Mouse (Mus musculus) heart, embryonic 14.5 days (tissue): ENCODE measurements around the gene Map3k7. TPM values are rescaled to one million over a fixed set of nuclear protein-coding genes. Genes with fewer than 3 reads are reported as not detected.

Experiments used
- ATAC-seq: fragments of 200-750 bp; cut with Nextera tagmentation; 2 replicates; pipeline ENCODE4 v1.8.0; 2017; ENCODE audit warnings: low read depth, moderate TSS enrichment; ENCODE audit not compliant: insufficient number of reproducible peaks, insufficient read depth, low FRiP score
- H3K27ac ChIP-seq, 2 experiments: fragments of 200-500 bp in 1 of 2; fragments of 300-500 bp in 1 of 2; sonication (generic) in 1 of 2; replicated peaks in 1 of 2; 2 replicates each; pipeline ENCODE4 v1.5.1; 2012 to 2014; ENCODE audit warnings: low read depth in 2 of 2, low read length in 2 of 2, control low read depth in 1 of 2, mild to moderate bottlenecking in 1 of 2, mixed read lengths in 1 of 2; ENCODE audit not compliant: control insufficient read depth in 1 of 2, insufficient read depth in 1 of 2
- H3K27me3 ChIP-seq: fragments of 300-500 bp; sonication (generic); 2 replicates; pipeline ENCODE4 v1.6.1; 2014; ENCODE audit warnings: mild to moderate bottlenecking, low read length, control low read depth; ENCODE audit not compliant: control insufficient read depth, insufficient read depth
- H3K36me3 ChIP-seq: fragments of 300-500 bp; sonication (generic); 2 replicates; pipeline ENCODE4 v1.6.1; 2014; ENCODE audit warnings: mild to moderate bottlenecking, control low read depth, low read length, mixed read lengths; ENCODE audit not compliant: control insufficient read depth, insufficient read depth
- H3K4me1 ChIP-seq, 2 experiments: fragments of 200-500 bp in 1 of 2; fragments of 300-500 bp in 1 of 2; sonication (generic) in 1 of 2; 2 replicates each; pipeline ENCODE4 v1.6.1; 2012 to 2014; ENCODE audit warnings: low read length in 2 of 2, control low read depth in 1 of 2, mixed read lengths in 1 of 2; ENCODE audit not compliant: control insufficient read depth in 2 of 2, insufficient read depth in 2 of 2
- H3K4me2 ChIP-seq: fragments of 300-500 bp; sonication (generic); 2 replicates; pipeline ENCODE4 v1.6.1; 2014; ENCODE audit warnings: mild to moderate bottlenecking, low read length
- H3K4me3 ChIP-seq, 2 experiments: fragments of 200-500 bp in 1 of 2; fragments of 300-500 bp in 1 of 2; sonication (generic) in 1 of 2; 2 replicates each; pipeline ENCODE4 v1.5.1; 2012 to 2014; ENCODE audit warnings: low read length in 2 of 2, mild to moderate bottlenecking in 2 of 2, control low read depth in 1 of 2, low read depth in 1 of 2, moderate library complexity in 1 of 2; ENCODE audit not compliant: control insufficient read depth in 1 of 2, insufficient read depth in 1 of 2
- H3K9ac ChIP-seq: fragments of 300-500 bp; sonication (generic); 2 replicates; pipeline ENCODE4 v1.6.1; 2014; ENCODE audit warnings: mild to moderate bottlenecking, low read length
- H3K9me3 ChIP-seq: fragments of 300-500 bp; sonication (generic); 2 replicates; pipeline ENCODE4 v1.6.1; 2016; ENCODE audit warnings: low read length, control low read depth; ENCODE audit not compliant: control insufficient read depth
- WGBS: fragments of 180-500 bp; shearing (Covaris S2); extraction: QIAGEN DNeasy Blood & Tissue Kit; methylation state at CpG from one replicate; pipeline ENCODE4 v1.1.7; 2014; 5-methylcytosine and 5-hydroxymethylcytosine counted together
- polyA plus RNA-seq: library from polyadenylated mRNA; unstranded; fragments of >200 nt; fragmentation: Nextera tagmentation; extraction: Ambion mirVana; gene quantifications from 2 replicates; pipeline ENCODE4 v1.2.1, GENCODE M21; 2014

Gene Map3k7
- polyA plus RNA-seq, 1 experiment from 2014 or later = 44.0 TPM

DNA sequence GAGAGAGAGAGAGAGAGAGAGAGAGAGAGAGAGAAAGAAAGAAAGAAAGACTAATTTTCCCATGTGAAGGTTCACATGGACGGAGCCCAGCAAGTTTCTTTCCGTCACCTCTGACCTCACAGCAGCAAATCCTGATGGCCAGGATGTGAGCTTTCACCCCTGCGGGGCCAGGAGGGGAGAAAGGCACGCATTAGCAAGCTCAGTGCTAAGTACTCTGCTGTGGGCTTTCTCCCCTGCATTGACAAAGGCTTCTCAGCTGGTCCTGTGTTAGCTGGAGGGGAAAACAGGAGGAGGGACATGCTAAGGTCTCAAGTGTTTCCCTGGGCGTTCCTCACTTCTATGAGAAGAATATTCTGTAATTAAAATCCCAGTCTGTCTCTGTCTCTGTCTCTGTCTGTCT is 81.3 kb downstream of the Map3k7 start:
- WGBS = 34% methylated on average over 5 of the region's 5 CpGs
- Histone ChIP-seq H3K4me3 (no peak overlapping the region), H3K36me3 (no peaks in the 10 kb centered on the region), H3K9me3 (no peaks in the 10 kb centered on the region), H3K9ac (no peak overlapping the region), H3K27ac (no peak overlapping the region), H3K27me3 (no peaks in the 10 kb centered on the region), H3K4me2 (no peak overlapping the region), H3K4me1 (no peaks in the 10 kb centered on the region)
- no peak for ATAC-seq

DNA sequence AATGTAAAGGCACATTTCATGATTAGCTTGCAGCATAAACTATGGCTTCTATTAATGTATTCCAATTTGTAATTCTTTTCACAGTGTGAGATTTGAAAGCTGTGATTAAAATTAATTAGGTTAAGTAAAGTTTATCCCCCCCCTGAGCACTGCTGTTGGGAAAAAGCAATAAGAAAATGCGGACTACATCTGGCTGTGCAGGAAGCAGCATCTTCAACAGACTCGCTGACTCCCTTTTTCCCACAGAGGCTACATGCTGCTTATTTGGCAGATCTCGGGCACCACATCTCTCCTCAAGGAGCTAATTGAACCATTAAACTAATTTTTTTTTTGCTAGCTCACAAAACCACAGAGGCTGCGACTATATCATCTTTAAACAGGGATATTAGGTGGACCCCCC is 85.9 kb downstream of the Map3k7 start:
- 65% methylated on average over 4 of the region's 4 CpGs for WGBS
- Histone ChIP-seq H3K4me3 (no peak overlapping the region), H3K4me1 (no peaks in the 10 kb centered on the region; a peak in 1 of 4 replicates), H3K36me3 (no peaks in the 10 kb centered on the region), H3K9me3 (no peaks in the 10 kb centered on the region), H3K27me3 (no peaks in the 10 kb centered on the region), H3K27ac (no peak overlapping the region), H3K4me2 (no peak overlapping the region), H3K9ac (no peak overlapping the region)
- ATAC-seq = no peak

DNA sequence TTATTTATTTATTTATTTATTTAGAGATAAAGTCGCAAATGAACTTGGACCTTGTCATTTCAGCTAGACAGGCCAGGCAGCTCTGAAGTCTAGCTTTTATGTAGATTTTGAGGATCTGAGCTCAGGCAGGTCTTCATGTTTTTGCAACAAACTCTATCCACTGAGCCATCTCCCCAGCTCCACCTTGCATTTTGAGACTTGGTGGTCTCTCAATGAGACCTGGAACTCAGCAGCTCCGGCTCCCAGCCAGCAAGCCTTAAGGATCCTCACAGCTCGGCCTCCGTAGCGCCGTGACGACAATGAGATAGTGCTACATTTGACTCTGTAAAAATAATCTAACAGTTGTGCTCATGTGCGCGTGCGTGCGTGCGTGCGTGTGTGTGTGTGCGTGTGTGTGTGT is 89.3 kb downstream of the Map3k7 start:
- no peak overlapping the region for H3K4me2 ChIP-seq
- H3K27me3 ChIP-seq = no peaks in the 10 kb centered on the region
- no peak overlapping the region for H3K9ac ChIP-seq
- H3K4me1 ChIP-seq = peaks cover 0 to 9% of the 10 kb centered on the region in 2 experiments; a peak in 2 of 4 replicates
- no peaks in the 10 kb centered on the region for H3K9me3 ChIP-seq
- WGBS = 92% methylated on average over 14 of the region's 14 CpGs
- no peaks in the 10 kb centered on the region for H3K36me3 ChIP-seq
- H3K27ac ChIP-seq = no peak overlapping the region
- ATAC-seq = no peak
- H3K4me3 ChIP-seq = no peak overlapping the region

DNA sequence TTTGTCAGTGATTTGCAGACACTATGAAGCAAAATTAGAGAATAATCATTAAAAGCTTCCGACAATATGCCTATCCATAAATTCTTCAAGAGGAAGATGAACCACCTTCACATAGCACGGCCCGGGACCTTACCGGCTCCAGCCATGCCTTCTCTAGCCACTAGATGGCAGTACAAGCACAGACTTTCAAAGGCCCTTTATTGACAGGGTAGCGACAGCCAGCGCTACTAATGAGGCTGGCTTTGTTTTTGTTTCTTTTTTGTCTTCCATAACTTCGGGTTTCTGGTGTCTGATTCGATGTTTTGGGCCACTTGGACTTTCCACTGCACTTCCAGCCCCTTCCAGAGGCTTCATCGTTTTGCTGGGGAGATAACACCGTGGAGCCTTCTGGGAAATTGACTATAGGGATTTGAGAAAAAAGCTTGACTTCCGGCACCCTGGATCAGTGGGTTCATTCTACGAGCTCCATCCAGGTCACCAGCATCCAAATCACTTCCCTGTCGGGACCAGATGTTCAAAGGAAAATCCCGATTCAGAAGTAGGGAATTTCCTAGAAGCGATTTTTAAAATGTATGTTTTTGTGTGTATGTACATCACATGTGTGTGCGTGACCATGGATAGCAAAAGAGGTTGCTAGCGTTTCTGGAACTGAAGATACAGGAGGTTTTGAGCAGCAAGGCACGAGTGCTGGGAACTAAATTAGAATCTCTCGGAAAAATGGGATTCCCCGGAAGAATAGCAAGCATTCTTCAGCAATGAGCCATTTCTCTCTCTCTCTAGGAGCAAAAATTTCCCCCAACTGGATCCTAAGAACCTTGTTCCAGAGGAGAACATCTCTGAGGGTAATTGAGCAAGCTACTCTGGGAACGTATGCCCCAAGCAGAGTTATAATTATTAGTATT is 91.5 kb downstream of the Map3k7 start:
- Histone ChIP-seq H3K27me3 (no peaks in the 10 kb centered on the region), H3K9me3 (no peaks in the 10 kb centered on the region), H3K36me3 (no peaks in the 10 kb centered on the region), H3K4me3 (peak overlapping the region; percentile 51 to 65), H3K4me2 (peak overlapping the region; percentile 79), H3K27ac (no peak overlapping the region), H3K4me1 (peaks cover 0 to 9% of the 10 kb centered on the region in 2 experiments; a peak in 2 of 4 replicates), H3K9ac (peak overlapping the region; percentile 75)
- 16% methylated on average over 21 of the region's 21 CpGs for WGBS
- ATAC-seq = no peak

DNA sequence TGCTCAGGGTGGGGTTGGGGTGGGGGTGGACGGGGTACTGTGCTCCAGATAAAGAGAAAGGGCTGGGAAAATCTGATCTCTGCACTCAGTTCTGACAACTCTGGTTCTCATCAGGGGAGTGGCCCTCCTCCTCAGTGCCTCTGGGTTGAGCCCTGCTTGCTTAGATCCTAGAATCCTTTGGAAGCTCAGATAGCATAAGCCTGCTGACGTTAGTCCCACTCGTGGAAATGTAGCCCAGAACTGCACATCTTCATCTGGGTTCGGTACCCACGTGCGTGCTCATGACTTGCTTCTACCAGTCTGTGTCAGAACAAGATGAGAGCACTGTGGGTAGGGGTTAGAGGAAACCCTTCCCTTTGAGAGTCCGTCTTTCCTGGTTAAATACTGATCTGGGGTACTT is 92.5 kb downstream of the Map3k7 start:
- no peak overlapping the region for H3K4me3 ChIP-seq
- H3K27me3 ChIP-seq = no peaks in the 10 kb centered on the region
- H3K4me2 ChIP-seq = no peak overlapping the region
- no peak for ATAC-seq
- H3K36me3 ChIP-seq = no peaks in the 10 kb centered on the region
- peaks cover 0 to 9% of the 10 kb centered on the region in 2 experiments; a peak in 2 of 4 replicates for H3K4me1 ChIP-seq
- no peaks in the 10 kb centered on the region for H3K9me3 ChIP-seq
- H3K27ac ChIP-seq = no peak overlapping the region
- no peak overlapping the region for H3K9ac ChIP-seq
- 66% methylated on average over 7 of the region's 7 CpGs for WGBS

DNA sequence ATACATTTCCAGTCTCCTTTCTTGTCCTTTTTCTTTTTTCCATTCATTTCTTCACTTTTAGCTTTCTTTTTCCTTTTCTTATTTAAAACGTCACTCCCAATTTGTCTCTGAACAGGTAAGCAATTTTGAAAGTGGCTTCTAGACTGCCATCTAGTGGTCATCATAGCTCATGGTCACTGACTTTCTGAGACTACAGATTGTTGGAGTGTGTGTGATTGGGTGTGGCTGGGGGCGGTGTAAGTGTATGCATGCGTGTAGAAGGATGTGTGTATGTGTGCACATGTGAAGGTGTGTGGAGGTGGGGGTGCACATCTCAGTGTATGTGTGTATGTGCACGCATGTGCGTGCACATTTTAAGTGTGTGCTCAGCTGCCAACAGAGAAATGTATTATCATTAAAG is 93.2 kb downstream of the Map3k7 start:
- no peaks in the 10 kb centered on the region for H3K9me3 ChIP-seq
- H3K4me2 ChIP-seq = no peak overlapping the region
- no peak overlapping the region for H3K9ac ChIP-seq
- no peaks in the 10 kb centered on the region for H3K36me3 ChIP-seq
- no peak overlapping the region for H3K4me3 ChIP-seq
- ATAC-seq = no peak
- no peaks in the 10 kb centered on the region for H3K27me3 ChIP-seq
- H3K27ac ChIP-seq = no peak overlapping the region
- H3K4me1 ChIP-seq = peaks cover 0 to 9% of the 10 kb centered on the region in 2 experiments; a peak in 2 of 4 replicates
- WGBS = 47% methylated on average over 5 of the region's 5 CpGs

DNA sequence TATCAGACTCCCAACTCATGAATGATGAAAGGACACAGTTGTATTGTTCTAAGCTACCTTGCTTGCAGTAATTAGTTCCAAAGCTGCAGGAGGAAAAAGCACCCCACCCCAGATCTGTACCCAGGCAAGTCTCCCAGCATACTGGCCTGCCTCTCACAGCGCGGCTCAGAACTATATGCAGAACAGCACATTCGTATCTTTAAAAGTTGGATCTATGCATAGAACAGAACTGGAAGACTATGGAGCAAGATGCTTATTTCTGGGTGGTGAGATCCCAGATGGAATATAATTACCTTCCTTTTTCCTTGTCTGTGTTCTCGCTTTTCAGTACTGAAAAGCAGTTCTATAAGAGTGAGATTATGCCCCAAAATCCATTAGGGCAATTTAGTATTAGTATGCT is 96.8 kb downstream of the Map3k7 start:
- no peaks in the 10 kb centered on the region for H3K27me3 ChIP-seq
- no peak overlapping the region for H3K9ac ChIP-seq
- H3K4me2 ChIP-seq = no peak overlapping the region
- H3K4me3 ChIP-seq = no peak overlapping the region
- H3K36me3 ChIP-seq = no peaks in the 10 kb centered on the region
- 80% methylated on average over 4 of the region's 4 CpGs for WGBS
- H3K4me1 ChIP-seq = peaks cover 0 to 7% of the 10 kb centered on the region in 2 experiments; a peak in 1 of 4 replicates
- H3K27ac ChIP-seq = no peak overlapping the region
- no peak for ATAC-seq
- H3K9me3 ChIP-seq = no peaks in the 10 kb centered on the region
